Mouse (Mus musculus): ENCODE measurements around the gene Gm16867.
"Not testable (repeated sequence)": the region's sequence is repeated elsewhere in the genome, so short reads cannot be mapped to it uniquely, and the experiment has no call there.

Gm16867 gene

DNA sequence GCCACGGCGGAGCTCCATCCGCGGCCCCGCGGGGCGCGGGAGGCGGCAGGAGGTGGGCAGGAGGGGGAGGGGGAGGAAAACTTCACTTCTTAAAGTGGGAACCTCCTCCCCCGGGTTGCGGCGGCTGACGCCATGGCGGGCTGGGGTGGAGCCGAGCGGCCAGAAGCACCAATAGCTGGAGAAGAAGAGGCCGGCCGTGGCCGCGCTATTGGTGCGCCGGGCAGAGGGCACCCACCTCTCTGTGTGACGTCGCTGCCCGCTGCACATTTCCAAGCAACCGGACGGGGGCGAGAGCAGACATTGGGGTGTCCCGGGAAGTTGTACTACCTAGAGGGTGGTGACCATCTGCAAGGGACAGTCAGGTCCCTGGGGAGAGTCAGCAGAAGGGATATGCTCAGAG, at the start of gene Gm16867:
Gene Gm16867, minus strand, starts transcription at position 189 of the 400 bp plus-strand sequence.
- in situ Hi-C loops (cut with MboI, MseI), result not testable (repeated sequence)

GRCm38 (mm10) chr14:69547310-69547709, 44.1 kb upstream of the Gm16867 start:
- in situ Hi-C loops (cut with MboI, MseI), result not testable (repeated sequence)

DNA sequence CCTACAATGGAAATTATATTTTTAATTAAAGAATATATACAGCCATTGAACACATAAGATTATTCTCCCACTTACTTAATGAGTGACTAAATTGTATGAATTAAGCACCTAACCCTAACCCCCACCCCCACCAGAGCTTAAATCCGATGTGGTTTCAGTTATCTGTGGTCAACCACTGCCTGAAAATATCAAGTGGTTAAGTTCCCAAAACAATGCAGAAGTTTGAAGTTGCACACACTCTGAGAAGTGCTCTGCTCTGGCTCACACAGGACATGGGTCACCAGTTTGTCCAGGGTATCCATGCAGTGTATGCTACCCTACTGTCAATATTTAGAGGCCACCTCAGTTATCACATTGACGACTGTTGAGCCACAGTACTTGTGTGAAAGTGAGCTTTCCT, 41.9 kb upstream of the Gm16867 start:
- in situ Hi-C loops (cut with MboI, MseI), result not testable (repeated sequence)

DNA sequence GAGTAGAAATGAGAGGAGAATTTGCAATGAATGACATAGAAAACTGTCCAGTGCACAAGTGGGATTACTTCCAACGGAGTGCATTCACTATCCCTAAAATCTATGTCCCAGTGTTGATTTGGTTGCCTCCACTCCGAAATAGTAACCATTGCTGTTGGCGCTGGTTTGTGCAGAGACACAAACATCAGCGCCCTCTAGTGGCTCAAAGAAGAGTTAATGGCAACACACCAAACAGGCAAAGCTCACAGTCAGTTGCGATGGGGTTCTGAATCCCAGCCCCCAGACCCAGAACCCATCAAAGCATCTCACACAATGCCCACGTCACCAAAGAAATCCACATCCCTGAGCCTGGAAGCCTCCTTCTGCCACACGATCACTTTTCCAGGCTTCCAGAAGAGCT, 40.9 kb upstream of the Gm16867 start:
- in situ Hi-C loops (cut with MboI, MseI), result not testable (repeated sequence)

DNA sequence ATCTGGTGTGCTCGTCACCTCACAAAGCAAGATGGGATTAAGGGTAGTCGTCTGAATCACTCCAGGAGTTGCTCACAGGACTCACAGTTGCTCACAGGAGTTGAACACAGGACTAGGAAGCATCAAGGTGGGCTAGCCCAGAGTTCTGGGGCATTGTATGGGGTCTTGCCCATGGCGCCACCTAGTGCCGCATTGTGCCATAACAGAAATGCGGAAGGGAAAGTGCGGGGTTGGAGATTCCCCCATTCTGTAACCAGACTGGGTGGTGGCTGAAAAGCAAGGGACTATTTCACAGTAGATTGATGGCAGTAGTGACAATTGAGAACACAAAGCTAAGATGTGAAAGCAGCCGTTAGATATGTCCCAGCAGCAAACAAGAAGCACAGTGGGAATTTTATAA, 39.5 kb upstream of the Gm16867 start:
- in situ Hi-C loops (cut with MboI, MseI), result not testable (repeated sequence)

GRCm38 (mm10) chr14:69540113-69540512, 37.0 kb upstream of the Gm16867 start:
- in situ Hi-C loops (cut with MboI, MseI), result not testable (repeated sequence)

GRCm38 (mm10) chr14:69536539-69536938, 33.4 kb upstream of the Gm16867 start:
- in situ Hi-C loops (cut with MboI, MseI), result not testable (repeated sequence)

DNA sequence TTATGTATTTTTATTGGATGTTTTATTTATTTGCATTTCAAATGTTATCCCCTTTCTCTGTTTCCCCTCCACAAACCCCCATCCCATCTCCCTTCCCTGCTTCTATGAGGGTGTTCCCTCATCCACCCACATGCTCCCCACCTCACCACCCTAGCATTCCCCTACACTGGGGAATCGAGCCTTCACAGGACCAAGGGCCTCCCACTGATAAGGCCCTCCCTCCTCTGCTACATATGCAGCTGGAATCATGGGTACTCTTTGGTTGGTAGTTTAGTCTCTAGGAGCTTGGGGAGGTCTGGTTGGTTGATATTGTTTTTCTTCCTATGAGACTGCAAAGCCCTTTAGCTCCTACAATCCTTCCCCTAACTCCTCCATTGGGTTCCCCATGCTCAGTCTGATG, 23.0 kb upstream of the Gm16867 start:
- in situ Hi-C loops (cut with MboI, MseI), result not testable (repeated sequence)

- in situ Hi-C loops (cut with MboI, MseI), result not testable (repeated sequence)
These were observed 19.8 kb upstream of the Gm16867 start for GRCm38 (mm10) chr14:69523001-69523400.

DNA sequence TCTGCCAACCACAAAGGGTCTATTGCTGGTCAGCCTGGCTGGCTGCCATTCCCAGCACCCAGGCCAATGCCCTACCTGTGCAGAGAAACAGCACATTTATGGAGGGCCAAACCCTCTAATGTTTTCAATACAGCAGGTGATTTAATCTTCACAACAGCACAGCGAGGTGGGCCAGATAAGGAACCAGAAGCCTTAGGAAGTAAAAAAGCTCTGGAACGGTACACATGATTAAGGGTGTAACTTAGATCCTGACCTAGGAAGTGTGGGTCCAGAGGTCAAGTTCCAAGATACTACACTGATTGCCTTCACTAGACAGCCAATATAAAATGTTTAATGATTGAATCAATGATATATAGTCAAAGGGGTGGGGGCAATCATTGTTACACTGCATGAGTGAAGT, 17.6 kb upstream of the Gm16867 start:
- in situ Hi-C loops (cut with MboI, MseI), result not testable (repeated sequence)

- in situ Hi-C loops (cut with MboI, MseI), result not testable (repeated sequence)
These were observed 9.3 kb upstream of the Gm16867 start, which contains the start of gene Gm27179 for GRCm38 (mm10) chr14:69512449-69512848. Gene Gm27179 (minus strand): TSS chr14:69512549.

DNA sequence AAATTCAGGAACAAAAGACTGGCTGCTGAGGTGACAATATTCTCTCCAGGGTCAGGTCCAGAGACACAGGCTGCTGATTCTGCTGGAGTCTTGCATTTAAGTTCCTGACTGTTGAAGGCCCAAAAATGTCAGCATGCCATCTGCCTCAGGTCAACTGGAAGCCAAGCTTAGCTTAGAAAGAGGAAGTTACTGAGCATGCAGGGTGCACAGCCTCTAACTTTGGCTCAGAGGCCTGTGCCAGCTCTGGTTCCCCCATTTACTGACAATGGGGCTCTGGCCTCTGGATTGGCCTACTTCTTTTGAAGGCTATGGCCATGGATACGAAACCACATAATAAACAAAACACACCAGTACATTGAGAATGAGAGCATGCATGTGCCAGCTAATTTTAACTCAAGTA, 3.8 kb upstream of the Gm16867 start:
- in situ Hi-C loops (cut with MboI, MseI), result not testable (repeated sequence)

DNA sequence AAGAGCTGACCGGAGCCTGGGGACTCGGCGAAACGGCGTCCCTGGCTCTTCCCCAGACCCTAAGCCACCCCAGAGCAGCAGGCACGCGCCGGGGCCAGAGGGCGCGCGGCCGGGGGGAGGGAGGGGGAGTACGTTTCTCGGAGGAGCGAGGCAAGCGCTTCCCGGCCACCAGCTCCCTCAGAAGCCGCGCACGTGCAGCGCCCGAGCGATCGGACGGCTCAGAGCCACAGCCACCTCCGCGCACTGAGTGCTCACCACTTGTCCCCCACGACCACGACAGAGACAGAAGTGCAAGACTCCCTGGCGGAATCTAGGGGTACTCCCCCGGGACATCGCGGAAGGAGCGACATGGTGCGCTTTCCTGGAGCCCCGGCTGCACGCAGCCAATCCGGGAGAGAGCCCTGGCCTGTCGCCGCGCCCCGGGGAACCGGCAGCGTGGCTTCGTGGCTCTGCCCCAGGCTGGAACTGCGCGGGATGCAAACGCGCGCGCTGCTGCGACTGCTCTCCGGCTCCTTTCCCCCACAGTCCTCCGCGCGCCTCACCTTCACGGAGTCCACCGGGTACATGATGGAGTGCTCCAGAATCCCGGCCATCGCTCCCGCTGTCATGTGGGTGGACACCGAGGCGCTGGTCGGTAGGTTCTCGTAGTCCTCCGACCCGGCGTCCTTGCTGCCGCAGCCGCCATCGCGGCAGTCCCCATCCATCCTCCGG, 567 bp downstream of the Gm16867 start:
- in situ Hi-C loops (cut with MboI, MseI), result not testable (repeated sequence)

DNA sequence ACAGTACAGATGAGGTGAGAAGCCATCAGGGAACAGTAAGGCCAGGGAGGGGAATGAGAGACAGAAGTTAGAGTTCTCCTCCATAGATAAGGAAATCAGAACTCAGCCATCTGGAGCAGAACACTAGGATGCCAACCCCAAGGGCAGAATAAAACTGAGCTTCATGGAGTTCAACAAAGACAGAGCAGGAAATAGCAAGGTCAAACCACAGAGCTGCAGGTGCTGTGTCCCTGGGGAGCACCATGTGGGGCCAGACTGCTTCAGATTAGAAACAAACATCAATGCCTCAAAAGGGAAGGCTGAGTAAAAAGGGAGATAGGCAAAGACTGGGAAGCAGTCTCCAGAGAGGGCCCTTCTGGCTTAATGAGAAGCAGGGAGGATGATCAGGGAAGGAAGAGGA, 6.9 kb downstream of the Gm16867 start:
- in situ Hi-C loops (cut with MboI, MseI), result not testable (repeated sequence)

DNA sequence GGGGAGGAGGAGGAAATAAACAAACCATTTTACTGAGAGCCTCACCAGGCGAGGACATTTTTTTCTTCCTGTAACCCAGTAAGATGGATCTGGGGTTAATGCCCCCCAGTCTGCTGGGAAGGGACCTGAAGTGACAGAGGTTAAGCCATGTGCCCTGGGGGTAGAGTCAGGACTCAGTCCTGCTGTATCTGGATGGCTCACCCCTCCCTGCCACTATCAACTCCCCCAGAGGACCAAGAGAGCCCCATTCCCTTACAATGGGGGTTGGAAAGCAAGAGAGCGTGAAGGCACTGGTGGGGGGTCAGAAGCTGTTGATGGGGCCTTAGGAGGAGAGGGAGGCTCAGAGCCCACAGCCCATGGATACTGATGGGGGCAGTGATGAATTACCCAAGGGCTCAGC, 8.2 kb downstream of the Gm16867 start:
- in situ Hi-C loops (cut with MboI, MseI), result not testable (repeated sequence)

DNA sequence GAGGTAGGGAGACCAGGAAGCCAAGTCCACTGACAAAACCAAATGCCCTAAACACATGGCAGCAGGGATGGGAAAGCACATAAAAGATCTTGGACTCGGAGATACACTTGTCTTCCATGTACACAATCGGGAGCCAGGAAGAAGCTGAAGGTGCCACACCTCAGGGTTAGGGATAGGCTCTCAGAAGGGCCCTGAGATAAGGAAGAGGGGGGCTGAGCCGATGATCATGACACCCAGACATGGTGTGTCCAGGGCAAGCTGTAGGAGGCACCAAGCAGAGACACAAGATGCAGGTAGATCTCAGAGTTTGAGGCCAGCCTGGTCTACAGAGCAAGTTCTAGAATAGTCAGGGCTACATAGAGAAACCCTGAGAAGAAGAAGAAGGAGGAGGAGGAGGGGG, 8.6 kb downstream of the Gm16867 start:
- in situ Hi-C loops (cut with MboI, MseI), result not testable (repeated sequence)

- in situ Hi-C loops (cut with MboI, MseI), result not testable (repeated sequence)
These were observed 15.2 kb downstream of the Gm16867 start for GRCm38 (mm10) chr14:69488001-69488400.

DNA sequence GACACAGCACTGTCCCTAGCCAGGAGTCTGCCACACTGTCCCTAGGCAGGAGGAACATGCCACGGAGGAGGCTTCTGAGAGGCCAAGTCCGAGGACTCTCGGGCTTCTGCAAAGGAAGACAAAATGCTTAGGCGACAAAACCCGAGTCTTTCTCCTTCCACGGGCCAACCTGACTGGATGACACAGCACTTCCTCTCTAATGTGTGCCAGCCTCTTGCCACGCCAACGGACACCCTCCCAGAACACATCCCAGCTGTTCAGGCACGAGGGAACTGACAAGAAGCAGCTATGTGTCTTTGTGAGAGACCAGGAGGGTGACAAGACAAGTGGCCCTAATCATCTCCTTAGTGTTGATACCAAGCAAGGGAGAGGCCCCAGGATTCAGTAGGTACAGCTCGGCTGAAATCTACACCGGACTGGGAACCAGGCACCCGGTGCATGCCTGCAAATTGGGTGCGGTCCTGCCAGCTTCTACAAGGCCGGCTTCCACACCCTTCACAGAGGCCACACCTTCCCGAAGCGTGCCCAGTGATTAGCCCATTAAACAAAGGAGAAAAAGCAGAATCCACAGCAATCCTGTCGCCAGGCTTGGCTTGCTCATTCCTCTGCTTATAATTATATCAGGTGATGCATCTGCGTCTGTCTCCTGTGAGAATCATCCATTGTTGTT, 17.6 kb downstream of the Gm16867 start:
- in situ Hi-C loops (cut with MboI, MseI), result not testable (repeated sequence)

- in situ Hi-C loops (cut with MboI, MseI), result loop anchor here (5.0 kb wide), 2 partner anchors 218 to 222 kb away; no protein-coding TSS in a partner anchor
These were observed 29.1 kb downstream of the Gm16867 start for GRCm38 (mm10) chr14:69473941-69474646.

- in situ Hi-C loops (cut with MboI, MseI), result loop anchor here (5.0 kb wide), 2 partner anchors 219 to 221 kb away; no protein-coding TSS in a partner anchor
These were observed 29.8 kb downstream of the Gm16867 start for GRCm38 (mm10) chr14:69473322-69473721.

DNA sequence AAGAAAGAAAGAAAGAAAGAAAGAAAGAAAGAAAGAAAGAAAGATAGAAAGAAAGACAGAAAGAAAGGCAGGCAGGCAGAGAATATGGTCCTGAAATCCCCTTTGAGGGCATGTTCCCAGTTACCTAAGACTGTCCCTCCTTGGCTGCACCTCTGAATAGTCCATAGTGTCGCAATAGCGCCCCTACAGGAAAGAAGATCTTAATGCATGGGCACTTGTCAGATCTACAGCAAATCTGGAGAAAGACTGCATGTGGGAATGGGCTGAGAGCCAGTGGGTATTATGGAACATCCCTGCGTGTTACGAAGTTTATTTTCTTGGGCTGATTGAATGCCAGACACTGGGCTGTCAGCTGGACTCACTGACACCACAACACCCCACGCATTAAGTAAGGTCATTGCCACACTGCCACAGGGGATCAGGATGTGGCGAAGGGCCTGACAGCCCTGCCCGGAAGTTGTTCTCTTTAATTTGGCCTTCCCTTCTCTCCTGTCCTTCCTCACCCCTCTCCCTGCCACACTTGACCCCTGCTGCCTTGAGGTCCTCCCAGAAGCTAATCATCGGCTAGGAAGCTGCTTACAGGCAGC, 32.9 kb downstream of the Gm16867 start:
- in situ Hi-C loops (cut with MboI, MseI), result loop anchor here (5.0 kb wide), 2 partner anchors 218 to 222 kb away; no protein-coding TSS in a partner anchor

All from T-helper 2 cell (primary cell).